Comparison of ENCODE assay signal across 8 mouse cellular contexts in genomic region chr3:134146373-134147224, GRCm38 (mm10).
DNase-seq lines count a peak whose midpoint lies in the region; ATAC-seq lines count a peak whose summit lies in the region.

No protein-coding gene starts in this region.

- no peaks in the 10 kb centered on the region for H3K36me3 ChIP-seq in forebrain, embryonic 14.5 days (ENCODE audit: control insufficient read depth, insufficient read depth, low read length)
- no peaks in the 10 kb centered on the region for H3K36me3 ChIP-seq in hindbrain, embryonic 12.5 days
- no peaks in the 10 kb centered on the region for H3K36me3 ChIP-seq in limb, embryonic 10.5 days
- H3K36me3 ChIP-seq in midbrain, embryonic 14.5 days (ENCODE audit: control insufficient read depth, insufficient read depth, low read length): no peaks in the 10 kb centered on the region

- ATAC-seq in forebrain, embryonic 14.5 days: peak; percentile 96
- peak; percentile 96 for ATAC-seq in hindbrain, embryonic 12.5 days (ENCODE audit: low FRiP score)
- ATAC-seq in midbrain, embryonic 14.5 days (ENCODE audit: low FRiP score, low TSS enrichment): peak; percentile 95

- WGBS in forebrain, embryonic 14.5 days: 9% methylated on average over 14 of the region's 14 CpGs
- WGBS in hindbrain, embryonic 12.5 days: 16% methylated on average over 14 of the region's 14 CpGs
- WGBS in limb, embryonic 10.5 days: 19% methylated on average over 14 of the region's 14 CpGs
- 14% methylated on average over 14 of the region's 14 CpGs for WGBS in midbrain, embryonic 14.5 days

- no peaks in the 10 kb centered on the region for H3K27me3 ChIP-seq in forebrain, embryonic 14.5 days (replicated peaks; ENCODE audit: control insufficient read depth, insufficient read depth, low read length)
- H3K27me3 ChIP-seq in hindbrain, embryonic 12.5 days: no peaks in the 10 kb centered on the region
- no peaks in the 10 kb centered on the region for H3K27me3 ChIP-seq in limb, embryonic 10.5 days (ENCODE audit: low read depth, poor library complexity, severe bottlenecking)
- H3K27me3 ChIP-seq in midbrain, embryonic 14.5 days (ENCODE audit: control insufficient read depth, insufficient read depth, low read length): no peaks in the 10 kb centered on the region

- DNase-seq in lung, adult 18-20 months: peak; percentile 9 to 32
- DNase-seq in lung, postnatal 25 days (ENCODE audit: low spot score): no peak
- DNase-seq in forebrain, embryonic 14.5 days (ENCODE audit: low spot score): peak; percentile 83
- peak; percentile 74 for DNase-seq in limb, embryonic 10.5 days (ENCODE audit: low spot score)
- peak; percentile 88 for DNase-seq in midbrain, embryonic 14.5 days
- DNase-seq in telencephalon, adult 2 months (ENCODE audit: low read depth, low spot score): peak; percentile 51
- DNase-seq in cerebellum, adult 11-12 months: no peak

- H3K27ac ChIP-seq in forebrain, embryonic 14.5 days (ENCODE audit: low read depth, low read length): peak overlapping the region; percentile 65
- peak overlapping the region; percentile 30 for H3K27ac ChIP-seq in hindbrain, embryonic 12.5 days
- peak overlapping the region; percentile 72 for H3K27ac ChIP-seq in limb, embryonic 10.5 days
- peak overlapping the region; percentile 85 for H3K27ac ChIP-seq in midbrain, embryonic 14.5 days (replicated peaks; ENCODE audit: low read depth, low read length)

- H3K9ac ChIP-seq in forebrain, embryonic 14.5 days (ENCODE audit: low read length): peak overlapping the region; percentile 54
- H3K9ac ChIP-seq in hindbrain, embryonic 12.5 days: peak overlapping the region; percentile 40; the same call in 1 of the 2 replicates
- H3K9ac ChIP-seq in midbrain, embryonic 14.5 days (replicated peaks; ENCODE audit: low read length): peak overlapping the region; percentile 50

- H3K4me1 ChIP-seq in forebrain, embryonic 14.5 days (ENCODE audit: control insufficient read depth, insufficient read depth, low read length): peaks cover 11% of the 10 kb centered on the region
- peaks cover 11% of the 10 kb centered on the region for H3K4me1 ChIP-seq in hindbrain, embryonic 12.5 days
- peaks cover 27% of the 10 kb centered on the region for H3K4me1 ChIP-seq in limb, embryonic 10.5 days
- peaks cover 16% of the 10 kb centered on the region for H3K4me1 ChIP-seq in midbrain, embryonic 14.5 days (ENCODE audit: control insufficient read depth, insufficient read depth, low read length)

- peak overlapping the region; percentile 48 for H3K4me2 ChIP-seq in forebrain, embryonic 14.5 days (ENCODE audit: low read length)
- H3K4me2 ChIP-seq in hindbrain, embryonic 12.5 days (replicated peaks): peak overlapping the region; percentile 48
- peak overlapping the region; percentile 54 for H3K4me2 ChIP-seq in midbrain, embryonic 14.5 days (ENCODE audit: low read length)

- H3K4me3 ChIP-seq in forebrain, embryonic 14.5 days (ENCODE audit: low read depth, low read length): peak overlapping the region; percentile 23
- H3K4me3 ChIP-seq in hindbrain, embryonic 12.5 days: peak overlapping the region; percentile 32
- peak overlapping the region; percentile 41 for H3K4me3 ChIP-seq in limb, embryonic 10.5 days
- H3K4me3 ChIP-seq in midbrain, embryonic 14.5 days (replicated peaks; ENCODE audit: low read depth, low read length): peak overlapping the region; percentile 33

- no peaks in the 10 kb centered on the region for H3K9me3 ChIP-seq in forebrain, embryonic 14.5 days (replicated peaks; ENCODE audit: control insufficient read depth, low read length)
- no peaks in the 10 kb centered on the region for H3K9me3 ChIP-seq in hindbrain, embryonic 12.5 days (replicated peaks)
- H3K9me3 ChIP-seq in limb, embryonic 10.5 days (replicated peaks): no peaks in the 10 kb centered on the region
- no peaks in the 10 kb centered on the region for H3K9me3 ChIP-seq in midbrain, embryonic 14.5 days (ENCODE audit: control insufficient read depth, low read length)

Comparison
In these comparisons a context has a peak if more than half of its experiments do, and no peak if none do; other contexts are left out.
1. DNase-seq: peak in lung, adult 18-20 months (2 of 2), forebrain, embryonic 14.5 days (single experiment), limb, embryonic 10.5 days (single experiment), midbrain, embryonic 14.5 days (single experiment) and telencephalon, adult 2 months (single experiment); none in lung, postnatal 25 days (single experiment) and cerebellum, adult 11-12 months (single experiment).
2. H3K27ac ChIP-seq: peak in every context shown above with its lines; median percentile 85 in midbrain, embryonic 14.5 days; 72 in limb, embryonic 10.5 days; 65 in forebrain, embryonic 14.5 days; 30 in hindbrain, embryonic 12.5 days.
3. Peak in every context shown above with its lines, with median percentiles within 50 percentile points of each other: ATAC-seq, H3K4me2 ChIP-seq, H3K4me3 ChIP-seq and H3K9ac ChIP-seq.